Comparison of ENCODE assay signal across 25 mouse cellular contexts in genomic region chr19:56944826-56945225, GRCm38 (mm10).
DNase-seq lines count a peak whose midpoint lies in the region; ATAC-seq and TF ChIP-seq lines count a peak whose summit lies in the region.
"Had no signal": no experiment of that assay in that cellular context is flagged by ENCODE, and none has a peak within 500 bp of the region (broad histone marks: within the 10 kb centered on the region; RNA-seq: fewer than 3 reads in every experiment).

No protein-coding gene starts in this region.

- no peak overlapping the region for H3K4me3 ChIP-seq in kidney, embryonic 15.5 days (replicated peaks)
- H3K4me3 ChIP-seq in lung, embryonic 15.5 days = no peak overlapping the region
- H3K4me3 ChIP-seq in intestine, embryonic 14.5 days (ENCODE audit: low read depth, low read length) = no peak overlapping the region
- no peak overlapping the region for H3K4me3 ChIP-seq in stomach, postnatal 0 days (ENCODE audit: low read depth, low read length)
- H3K4me3 ChIP-seq: embryonic facial prominence, embryonic 15.5 days; forebrain, embryonic 15.5 days; hindbrain, embryonic 10.5 days; limb, embryonic 15.5 days; midbrain, embryonic 13.5 days; neural tube, embryonic 12.5 days had no signal

- intact Hi-C loops in left cerebral cortex, postnatal 14 days (cut with DNase I) = no loop called here

- no peak for TF ChIP-seq EP300 in stomach, postnatal 0 days (optimal IDR thresholded peaks at IDR 0.05)

- ATAC-seq in kidney, embryonic 15.5 days (replicated peaks; ENCODE audit: low FRiP score) = no peak
- no peak for ATAC-seq in lung, embryonic 15.5 days (ENCODE audit: borderline replicate concordance, extremely low read depth, low FRiP score, low TSS enrichment)
- no peak for ATAC-seq in intestine, embryonic 14.5 days (replicated peaks; ENCODE audit: low FRiP score, low TSS enrichment, low read depth)
- ATAC-seq in stomach, postnatal 0 days (ENCODE audit: low FRiP score, low TSS enrichment) = no peak
- ATAC-seq: forebrain, embryonic 15.5 days; lung, postnatal 0 days; midbrain, embryonic 13.5 days had no signal

- peak; percentile 33 for TF ChIP-seq CTCF in stomach, postnatal 0 days (IDR thresholded peaks at IDR 0.05; ENCODE audit: low read depth)

- 0 out of 2 replicates have a peak, but pooled peaks cover 5% of the 10 kb centered on the region for H3K36me3 ChIP-seq in kidney, embryonic 15.5 days
- no peaks in the 10 kb centered on the region for H3K36me3 ChIP-seq in lung, embryonic 15.5 days
- peaks cover 8% of the 10 kb centered on the region; the same call in 1 of the 2 replicates for H3K36me3 ChIP-seq in intestine, embryonic 14.5 days (ENCODE audit: control insufficient read depth, insufficient read depth, low read length)
- H3K36me3 ChIP-seq in stomach, postnatal 0 days (ENCODE audit: control insufficient read depth, insufficient read depth, low read length) = no peaks in the 10 kb centered on the region
- H3K36me3 ChIP-seq: forebrain, embryonic 15.5 days; hindbrain, embryonic 10.5 days; limb, embryonic 15.5 days; midbrain, embryonic 13.5 days had no signal

- no peak overlapping the region for H3K9ac ChIP-seq in kidney, embryonic 15.5 days
- H3K9ac ChIP-seq in lung, embryonic 15.5 days = no peak overlapping the region
- no peak overlapping the region for H3K9ac ChIP-seq in intestine, embryonic 14.5 days (ENCODE audit: low read length)
- no peak overlapping the region for H3K9ac ChIP-seq in stomach, postnatal 0 days (ENCODE audit: low read length)
- H3K9ac ChIP-seq: embryonic facial prominence, embryonic 15.5 days; forebrain, embryonic 15.5 days; limb, embryonic 15.5 days; liver, embryonic 14.5 days; midbrain, embryonic 13.5 days; neural tube, embryonic 12.5 days had no signal

- H3K4me2 ChIP-seq in kidney, embryonic 15.5 days = no peak overlapping the region
- no peak overlapping the region for H3K4me2 ChIP-seq in lung, embryonic 15.5 days
- H3K4me2 ChIP-seq in intestine, embryonic 14.5 days (ENCODE audit: low read length) = no peak overlapping the region
- no peak overlapping the region for H3K4me2 ChIP-seq in stomach, postnatal 0 days (replicated peaks; ENCODE audit: low read depth)
- H3K4me2 ChIP-seq: embryonic facial prominence, embryonic 15.5 days; forebrain, embryonic 15.5 days; heart, embryonic 11.5 days; limb, embryonic 15.5 days; midbrain, embryonic 13.5 days; neural tube, embryonic 12.5 days had no signal

- peak overlapping the region; percentile 70 for H3K27ac ChIP-seq in kidney, embryonic 15.5 days
- 0 out of 2 replicates have a peak overlapping the region, but pooled peaks have one; percentile 30 for H3K27ac ChIP-seq in lung, embryonic 15.5 days
- H3K27ac ChIP-seq in intestine, embryonic 14.5 days (ENCODE audit: low read depth) = peak overlapping the region; percentile 51; the same call in 1 of the 2 replicates
- H3K27ac ChIP-seq in stomach, postnatal 0 days (replicated peaks) = no peak overlapping the region
- H3K27ac ChIP-seq: embryonic facial prominence, embryonic 15.5 days; forebrain, embryonic 15.5 days; hindbrain, embryonic 10.5 days; limb, embryonic 15.5 days; liver, embryonic 14.5 days; midbrain, embryonic 13.5 days; neural tube, embryonic 12.5 days had no signal

- H3K27me3 ChIP-seq in kidney, embryonic 15.5 days = no peaks in the 10 kb centered on the region
- no peaks in the 10 kb centered on the region for H3K27me3 ChIP-seq in lung, embryonic 15.5 days
- H3K27me3 ChIP-seq in intestine, embryonic 14.5 days (replicated peaks; ENCODE audit: control insufficient read depth, insufficient read depth, low read length) = no peaks in the 10 kb centered on the region
- H3K27me3 ChIP-seq in stomach, postnatal 0 days (ENCODE audit: control insufficient read depth, insufficient read depth, low read length) = no peaks in the 10 kb centered on the region
- H3K27me3 ChIP-seq: embryonic facial prominence, embryonic 15.5 days; forebrain, embryonic 15.5 days; limb, embryonic 15.5 days; midbrain, embryonic 13.5 days; neural tube, embryonic 12.5 days had no signal

- 96% methylated on average over 3 of the region's 3 CpGs for WGBS in kidney, embryonic 15.5 days
- WGBS in lung, embryonic 15.5 days = 93% methylated on average over 3 of the region's 3 CpGs
- WGBS in intestine, embryonic 14.5 days = 92% methylated on average over 3 of the region's 3 CpGs
- 96% methylated on average over 3 of the region's 3 CpGs for WGBS in stomach, postnatal 0 days

- DNase-seq in kidney, adult 9 months = no peak
- DNase-seq in lung, postnatal 4 days = no peak
- no peak for DNase-seq in intestine, embryonic 14.5 days (ENCODE audit: low spot score)
- no peak for DNase-seq in stomach, postnatal 0 days (ENCODE audit: low spot score)
- DNase-seq in left cerebral cortex, postnatal 14 days (ENCODE audit: low spot score in 2 of 2) = no peak
- no peak for DNase-seq in neural tube, embryonic 10.5 days (ENCODE audit: extremely low spot score, low spot score)
- DNase-seq: adrenal gland, postnatal 25 days; cerebellum, adult 9-11 months; gastrocnemius, postnatal 10 days; left cerebral cortex, postnatal 4 days; retina, postnatal 1 day; right cerebral cortex, postnatal 25 days; spleen, adult 18-20 months; thymus, postnatal 25 days had no signal

- H3K9me3 ChIP-seq in kidney, embryonic 15.5 days (replicated peaks) = 0 out of 2 replicates have a peak, but pooled peaks cover 2% of the 10 kb centered on the region
- H3K9me3 ChIP-seq in lung, embryonic 15.5 days = no peaks in the 10 kb centered on the region
- H3K9me3 ChIP-seq in intestine, embryonic 14.5 days (ENCODE audit: control insufficient read depth, low read length) = no peaks in the 10 kb centered on the region
- H3K9me3 ChIP-seq in stomach, postnatal 0 days (ENCODE audit: control insufficient read depth, low read length) = no peaks in the 10 kb centered on the region
- H3K9me3 ChIP-seq: embryonic facial prominence, embryonic 15.5 days; forebrain, embryonic 15.5 days; limb, embryonic 15.5 days; midbrain, embryonic 13.5 days; neural tube, embryonic 12.5 days had no signal

- H3K4me1 ChIP-seq in kidney, embryonic 15.5 days = peaks cover 27% of the 10 kb centered on the region
- H3K4me1 ChIP-seq in lung, embryonic 15.5 days = no peaks in the 10 kb centered on the region
- H3K4me1 ChIP-seq in intestine, embryonic 14.5 days (replicated peaks; ENCODE audit: control insufficient read depth, insufficient read depth, low read length) = 0 out of 2 replicates have a peak, but pooled peaks cover 7% of the 10 kb centered on the region
- H3K4me1 ChIP-seq in stomach, postnatal 0 days (replicated peaks; ENCODE audit: control insufficient read depth, insufficient read depth) = 0 out of 2 replicates have a peak, but pooled peaks cover 1% of the 10 kb centered on the region
- H3K4me1 ChIP-seq: forebrain, embryonic 15.5 days; neural tube, embryonic 12.5 days had no signal
